Mouse (Mus musculus): Measurements from ENCODE around the gene Tmem256.

The Tmem256 gene

GRCm38 (mm10) chr11:69855347-69855746 is 17.0 kb downstream of the Tmem256 start:
- 32% methylated on average over 16 of the region's 16 CpGs for WGBS

- WGBS = 53% methylated on average over 29 of the region's 30 CpGs
These were observed 20.0 kb downstream of the Tmem256 start, which contains the start of gene Tnk1 for GRCm38 (mm10) chr11:69858113-69858998. Gene Tnk1, minus strand, starts transcription at chr11:69858730.

- WGBS = 90% methylated on average over 3 of the region's 3 CpGs
These were observed 25.4 kb downstream of the Tmem256 start for GRCm38 (mm10) chr11:69863729-69864128.

DNA sequence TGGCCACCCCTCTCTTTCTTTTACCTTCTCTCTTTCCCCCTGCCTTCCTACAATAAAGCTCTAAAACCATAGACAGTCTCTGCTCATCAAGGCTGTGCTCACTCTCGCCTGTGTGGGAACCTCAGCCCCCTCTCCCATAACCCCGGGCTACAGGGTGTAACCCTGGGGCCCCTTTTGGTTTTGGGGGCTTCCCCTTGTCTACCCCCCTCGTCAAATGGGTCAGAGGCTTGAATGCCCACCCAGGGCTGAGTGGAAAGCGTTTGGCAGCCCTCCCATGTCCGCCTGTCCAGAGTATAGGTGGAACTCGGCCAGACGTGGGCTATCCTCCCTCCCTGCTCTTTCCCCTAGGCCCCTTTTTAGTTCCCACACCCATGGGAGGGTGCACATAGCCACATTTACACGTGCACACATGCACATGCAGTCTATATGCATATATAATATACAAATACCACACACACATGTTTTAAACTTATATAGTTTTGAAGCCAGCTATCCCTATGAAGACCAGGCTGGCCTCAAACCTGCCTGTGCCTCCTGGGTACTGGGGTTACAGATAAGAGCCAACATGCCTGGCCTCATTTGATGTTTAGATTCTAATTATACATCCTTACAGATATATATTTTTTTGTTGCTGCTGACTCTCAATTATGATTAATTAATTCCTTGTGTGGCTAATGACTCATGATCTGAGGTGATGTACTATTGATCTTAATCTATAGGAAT is 26.0 kb downstream of the Tmem256 start:
- WGBS = 48% methylated on average over 8 of the region's 8 CpGs

DNA sequence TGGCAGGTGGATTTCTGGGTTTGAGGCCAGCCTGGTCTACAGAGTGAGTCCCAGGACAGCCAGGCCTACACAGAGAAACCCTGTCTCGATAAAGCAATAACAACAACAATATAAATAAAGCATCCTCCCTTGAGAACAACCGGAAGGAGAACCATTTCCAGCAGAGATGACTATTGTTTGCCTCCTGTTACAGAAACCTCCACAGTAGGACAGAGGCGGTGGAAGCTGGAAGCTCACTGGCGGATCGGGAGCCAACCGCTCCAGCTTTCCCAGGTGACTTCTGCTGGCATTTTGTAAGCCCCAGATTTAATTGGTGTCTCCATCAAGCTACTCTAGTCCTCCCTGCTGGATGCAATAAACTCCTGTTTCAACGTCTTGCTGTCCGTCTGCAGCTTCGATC is 27.2 kb downstream of the Tmem256 start:
- WGBS = 75% methylated on average over 9 of the region's 9 CpGs

GRCm38 (mm10) chr11:69867335-69867734 is 29.0 kb downstream of the Tmem256 start:
- WGBS = 76% methylated on average over 9 of the region's 9 CpGs

DNA sequence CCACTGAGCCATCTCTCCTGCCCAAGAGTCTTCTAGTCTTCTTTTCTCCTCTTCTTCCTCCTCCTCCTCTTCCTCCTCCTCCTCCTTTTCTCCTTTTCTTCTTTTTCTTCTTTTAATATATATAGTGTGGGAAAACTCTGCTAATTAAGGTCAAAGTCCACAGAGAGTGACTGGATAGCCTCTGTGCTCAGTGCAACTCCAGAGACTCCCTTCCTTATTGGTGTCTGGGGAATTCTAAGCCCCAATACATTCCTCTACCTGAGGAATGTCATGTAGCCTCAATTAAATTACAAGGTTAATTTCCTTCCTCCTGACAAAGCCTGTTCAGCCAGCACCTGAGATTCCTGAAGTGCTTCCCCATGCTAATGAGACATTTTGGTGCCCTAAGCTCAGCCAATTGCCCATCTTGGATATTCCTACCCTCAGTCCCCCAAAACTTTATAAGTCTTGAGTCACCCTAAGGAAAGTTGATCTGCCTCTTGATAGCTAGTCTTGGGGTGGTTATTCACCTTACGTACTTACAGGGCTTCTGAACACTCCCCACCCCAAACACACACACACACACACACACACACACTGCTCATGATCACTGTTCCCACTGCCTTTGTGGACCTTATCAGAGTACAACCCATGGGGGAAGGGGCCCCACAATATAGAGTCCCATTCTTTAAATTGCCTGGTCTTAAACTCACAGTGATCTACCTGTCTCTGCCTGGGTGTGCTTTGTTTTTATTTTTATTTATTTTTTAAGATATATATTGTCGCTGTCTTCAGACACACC is 32.2 kb downstream of the Tmem256 start:
- WGBS = 96% methylated on average over 2 of the region's 2 CpGs

DNA sequence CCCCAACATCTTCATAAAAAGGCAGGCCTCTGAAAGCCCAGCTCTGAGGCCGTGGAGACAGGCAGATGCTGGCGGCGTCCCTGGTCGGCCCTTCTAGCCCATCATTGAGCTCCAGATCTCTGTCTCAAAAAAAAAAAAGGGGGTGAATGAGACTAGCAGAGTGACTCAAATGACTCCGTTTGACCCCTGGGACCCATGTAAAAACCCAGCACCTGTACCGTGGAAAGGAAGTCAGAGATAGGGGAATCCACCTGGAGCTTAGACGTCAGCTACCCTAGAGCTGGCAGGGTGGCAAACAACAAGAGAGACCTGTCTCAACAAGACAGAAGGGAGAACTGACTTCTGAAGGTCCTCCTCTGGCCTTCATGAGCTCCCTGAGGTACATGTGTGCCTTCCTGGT is 33.5 kb downstream of the Tmem256 start:
- WGBS = 89% methylated on average over 7 of the region's 7 CpGs

- 72% methylated on average over 4 of the region's 4 CpGs for WGBS
These were observed 34.1 kb downstream of the Tmem256 start for GRCm38 (mm10) chr11:69872451-69872850.

GRCm38 (mm10) chr11:69876186-69876585 is 37.9 kb downstream of the Tmem256 start:
- 49% methylated on average over 7 of the region's 7 CpGs for WGBS

- WGBS = 6% methylated on average over 12 of the region's 12 CpGs
These were observed 38.6 kb downstream of the Tmem256 start for GRCm38 (mm10) chr11:69876867-69877266.

- 80% methylated on average over 11 of the region's 11 CpGs for WGBS
These were observed 39.6 kb downstream of the Tmem256 start, which contains the start of gene Tmem95 for GRCm38 (mm10) chr11:69877878-69878277. Gene Tmem95, minus strand, starts transcription at chr11:69878018.

DNA sequence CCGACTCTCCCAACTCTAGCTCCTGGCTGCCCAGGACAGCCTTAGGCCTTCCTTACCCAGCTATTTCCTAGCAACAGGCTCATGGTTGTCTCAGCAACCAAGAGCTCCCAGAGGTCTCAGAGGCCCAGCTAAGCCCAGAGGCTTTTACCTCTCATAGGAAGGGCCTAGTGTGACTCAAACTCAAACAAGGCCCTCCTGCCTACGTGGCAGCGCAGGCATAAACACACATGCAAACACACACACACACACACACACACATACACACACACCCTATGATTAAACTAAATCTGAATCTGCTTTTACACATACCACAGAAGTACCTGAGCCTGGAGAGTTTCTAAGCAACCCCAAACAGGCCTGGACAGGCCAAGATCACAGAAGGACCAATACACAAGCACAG is 40.1 kb downstream of the Tmem256 start:
- 83% methylated on average over 3 of the region's 3 CpGs for WGBS

DNA sequence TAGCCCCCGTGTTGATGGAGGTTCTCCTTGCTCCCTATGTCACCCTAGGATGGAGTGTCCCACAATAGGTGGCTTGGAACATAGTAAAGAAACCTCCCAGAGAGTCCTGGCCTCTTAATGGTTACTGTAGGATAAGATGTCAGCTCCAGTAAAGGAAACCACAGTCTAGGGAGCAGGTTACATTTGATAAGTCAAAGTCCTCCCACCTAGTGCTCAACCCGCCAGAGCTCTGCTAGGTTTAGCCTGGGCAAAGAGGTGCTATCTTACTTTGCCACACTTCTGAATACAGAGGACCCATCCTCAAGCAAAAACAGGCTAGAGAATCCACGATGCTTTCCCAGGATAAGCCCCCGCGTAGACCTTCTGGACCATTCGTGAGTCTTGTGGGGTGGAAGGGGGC is 40.6 kb downstream of the Tmem256 start:
- 89% methylated on average over 6 of the region's 6 CpGs for WGBS

- 67% methylated on average over 15 of the region's 15 CpGs for WGBS
These were observed 41.4 kb downstream of the Tmem256 start for GRCm38 (mm10) chr11:69879711-69880110.

DNA sequence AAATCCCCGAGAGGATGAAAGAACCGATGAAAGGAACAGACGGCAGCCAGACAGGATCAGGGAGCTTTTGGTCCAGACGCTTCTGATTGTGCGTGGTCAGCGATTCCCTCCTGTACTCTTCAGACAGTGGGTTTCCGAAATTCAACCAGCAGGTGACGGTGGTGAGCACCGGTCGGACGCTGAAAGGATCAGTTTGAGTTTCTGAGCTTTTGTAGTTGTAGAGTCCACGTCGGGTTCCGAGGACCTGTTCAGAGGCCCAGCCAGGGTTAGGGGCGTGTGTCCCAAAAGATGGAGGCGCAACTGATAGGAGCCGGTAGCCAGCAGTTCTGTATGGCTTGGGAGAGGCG is 42.2 kb downstream of the Tmem256 start:
- 2% methylated on average over 18 of the region's 18 CpGs for WGBS

DNA sequence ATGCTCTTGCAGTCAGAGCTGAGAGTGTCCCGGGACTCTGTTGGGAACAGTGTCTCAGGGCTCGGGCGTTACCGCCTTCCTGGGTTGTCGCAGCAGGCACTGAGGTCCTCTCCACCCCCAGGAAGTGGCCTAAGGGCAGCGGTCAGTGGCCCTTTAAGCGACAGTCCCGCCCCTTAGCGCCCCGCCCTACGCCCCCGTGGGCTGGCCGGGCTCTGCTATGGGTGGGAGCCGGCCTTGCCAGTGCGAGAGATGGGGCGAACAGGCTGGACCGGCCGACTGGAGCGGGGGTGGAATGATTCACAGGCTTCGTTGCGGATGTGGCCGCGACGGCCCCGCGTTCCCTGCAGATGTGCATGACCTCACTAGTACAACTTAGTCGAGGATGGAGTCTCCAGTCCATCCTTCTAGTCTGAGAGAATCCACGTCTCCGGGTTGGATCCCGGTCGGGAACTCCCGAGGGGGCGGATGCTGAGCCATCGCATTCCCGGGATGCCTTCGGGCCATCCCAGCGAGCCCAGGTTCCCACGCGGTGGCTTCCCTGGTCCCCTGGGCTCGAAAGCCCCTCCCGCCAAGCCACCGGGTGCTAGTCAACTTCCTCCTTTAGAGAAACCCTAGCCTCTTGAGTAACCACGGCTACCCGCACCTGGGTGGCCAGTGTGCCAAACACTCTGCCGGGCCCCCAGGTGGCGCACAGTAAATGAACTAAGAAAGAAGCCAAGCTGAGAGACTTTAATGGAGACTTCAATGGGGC is 42.7 kb downstream of the Tmem256 start, which contains the start of gene Kctd11:
Gene Kctd11, minus strand, starts transcription at position 554 of the 751 bp plus-strand sequence.
- under 1% methylated on average over 46 of the region's 46 CpGs for WGBS

GRCm38 (mm10) chr11:69881787-69882670 is 43.7 kb downstream of the Tmem256 start:
- 65% methylated on average over 21 of the region's 21 CpGs for WGBS

DNA sequence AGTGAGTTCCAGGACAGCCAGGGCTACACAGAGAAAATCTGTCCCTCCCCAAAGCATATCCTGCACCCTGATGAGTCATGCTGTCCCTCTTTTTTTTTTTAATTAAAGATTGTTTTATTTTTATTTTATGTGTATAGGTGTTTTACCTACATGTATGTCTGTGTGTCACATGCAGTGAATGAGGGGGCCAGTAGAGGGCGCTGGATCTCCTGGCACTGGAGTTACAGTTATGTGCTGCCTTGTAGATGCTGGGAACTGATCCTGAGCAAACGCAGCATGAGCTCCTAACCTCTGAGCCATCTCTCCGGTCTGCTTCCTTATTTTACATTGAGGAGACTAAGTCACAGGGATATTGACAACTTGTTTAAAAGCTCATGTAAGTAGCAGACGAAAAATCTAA is 44.8 kb downstream of the Tmem256 start:
- 70% methylated on average over 4 of the region's 4 CpGs for WGBS

DNA sequence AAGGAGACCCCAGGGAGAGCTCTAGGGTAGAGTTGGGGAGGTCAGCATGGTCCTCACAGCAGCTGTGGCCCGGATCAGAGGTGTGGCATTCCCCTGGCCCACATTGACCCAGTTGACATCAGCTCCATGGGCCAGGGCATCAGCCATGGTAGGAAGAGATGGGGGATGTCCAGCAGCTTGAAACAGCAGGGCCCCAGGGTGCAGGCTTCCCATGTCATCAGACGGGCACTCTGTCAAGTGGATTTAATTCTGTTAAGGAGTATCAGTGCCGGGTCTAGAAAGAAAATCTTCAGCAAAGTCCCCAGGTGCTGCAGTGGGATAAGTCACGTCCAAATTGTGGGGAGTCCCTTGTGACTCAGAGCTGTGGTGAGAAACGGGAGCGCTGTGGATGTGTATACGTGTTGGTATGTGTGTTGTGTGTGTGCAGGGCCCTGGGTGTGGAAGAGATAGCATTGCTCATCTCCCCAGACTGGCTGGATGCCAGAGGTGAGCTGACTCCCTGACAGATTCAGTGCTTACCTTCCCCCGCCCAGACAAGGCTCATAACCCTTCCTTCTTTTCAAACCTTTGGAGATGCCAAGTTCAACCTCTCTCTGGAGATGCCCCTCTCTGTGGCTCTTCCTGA is 45.3 kb downstream of the Tmem256 start:
- 88% methylated on average over 8 of the region's 8 CpGs for WGBS

All from cerebral cortex, adult 2 months (tissue).